Mouse (Mus musculus): ENCODE results near the gene Hnrnpab.
A peak's percentile ranks its signal among the peaks of the same experiment; 100 is the strongest.

The Hnrnpab gene

DNA sequence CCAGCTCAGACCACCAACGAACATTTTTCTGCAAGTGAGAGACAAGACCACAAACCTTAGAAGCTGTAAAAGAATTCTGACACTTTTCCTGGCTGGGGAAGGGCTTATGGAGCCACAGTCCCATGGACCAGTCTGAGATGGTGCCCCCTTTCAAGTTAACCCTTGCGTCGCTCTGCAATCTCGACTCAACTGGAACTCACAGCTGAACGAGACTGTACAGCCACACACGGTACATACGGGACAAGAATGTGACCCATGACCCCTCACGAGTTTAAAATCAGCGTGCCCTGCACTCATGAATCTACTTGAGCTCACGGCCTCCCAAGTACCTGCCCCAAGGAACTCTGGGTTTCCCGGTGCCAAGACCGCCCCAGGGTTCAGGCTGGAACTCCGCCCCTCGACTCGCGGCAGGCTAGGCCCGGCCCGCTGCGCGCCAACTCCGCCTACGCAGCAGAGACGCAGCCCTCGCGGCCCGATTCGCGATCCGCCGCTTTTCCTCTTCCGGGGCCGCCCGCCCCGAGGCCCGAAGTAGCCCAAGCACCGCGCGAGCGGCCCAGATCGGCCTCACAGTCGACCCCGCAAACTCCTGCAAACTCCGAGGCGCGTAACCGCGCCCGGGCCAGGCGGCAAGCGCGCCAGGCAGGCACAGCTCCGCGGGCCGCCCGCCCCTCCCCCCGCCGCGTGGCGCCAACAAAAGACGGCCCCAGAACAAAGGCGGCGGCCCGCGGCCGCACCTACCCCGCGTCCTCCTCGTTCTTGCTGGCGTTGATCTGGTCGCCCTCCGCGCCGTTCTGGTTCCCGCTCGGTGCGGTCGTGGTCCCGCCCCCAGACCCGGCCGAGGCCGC, 823 bp downstream of the Hnrnpab start:
- peak; percentile 80 for DNase-seq (ENCODE audit: low read depth, low spot score)

DNA sequence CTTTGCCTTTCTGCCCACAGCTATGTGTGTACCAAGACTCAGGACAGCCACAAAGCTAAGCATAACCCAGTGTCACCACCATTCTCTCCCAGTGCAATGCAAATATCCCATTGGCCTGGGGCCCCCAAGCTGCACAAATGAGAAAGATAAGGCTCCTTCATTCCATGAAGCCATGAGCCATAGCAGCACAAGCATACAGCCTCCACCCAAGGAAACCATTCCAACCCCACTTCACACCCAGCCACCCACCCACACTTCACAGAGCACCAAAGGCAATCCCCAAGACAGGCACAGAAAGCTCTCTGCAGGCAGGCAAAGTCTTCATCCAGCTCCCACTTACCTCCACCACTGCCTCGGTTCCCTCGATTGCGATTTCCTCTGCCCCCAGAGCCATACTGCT, 4.4 kb downstream of the Hnrnpab start:
- DNase-seq (ENCODE audit: low read depth, low spot score), result no peak

DNA sequence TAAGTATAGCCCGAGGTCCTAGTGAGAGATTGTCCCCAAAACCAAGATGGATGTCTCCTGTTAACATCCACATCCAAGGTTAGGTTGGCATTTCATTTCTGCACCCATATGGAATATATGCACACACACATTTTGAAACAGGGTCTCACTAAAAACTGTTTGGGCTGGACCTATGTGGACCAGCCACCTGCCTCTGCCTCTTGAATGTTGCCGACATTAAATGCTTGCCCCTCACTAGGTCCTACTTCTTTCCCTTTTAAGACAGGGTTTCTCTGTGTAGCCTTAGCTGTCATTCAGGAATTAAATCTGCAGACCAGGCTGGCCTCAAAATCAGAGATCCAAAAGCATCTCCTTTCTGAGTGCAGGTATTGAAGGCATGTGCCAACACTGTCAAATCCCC, 9.1 kb downstream of the Hnrnpab start:
- no peak for DNase-seq (ENCODE audit: low read depth, low spot score)

DNA sequence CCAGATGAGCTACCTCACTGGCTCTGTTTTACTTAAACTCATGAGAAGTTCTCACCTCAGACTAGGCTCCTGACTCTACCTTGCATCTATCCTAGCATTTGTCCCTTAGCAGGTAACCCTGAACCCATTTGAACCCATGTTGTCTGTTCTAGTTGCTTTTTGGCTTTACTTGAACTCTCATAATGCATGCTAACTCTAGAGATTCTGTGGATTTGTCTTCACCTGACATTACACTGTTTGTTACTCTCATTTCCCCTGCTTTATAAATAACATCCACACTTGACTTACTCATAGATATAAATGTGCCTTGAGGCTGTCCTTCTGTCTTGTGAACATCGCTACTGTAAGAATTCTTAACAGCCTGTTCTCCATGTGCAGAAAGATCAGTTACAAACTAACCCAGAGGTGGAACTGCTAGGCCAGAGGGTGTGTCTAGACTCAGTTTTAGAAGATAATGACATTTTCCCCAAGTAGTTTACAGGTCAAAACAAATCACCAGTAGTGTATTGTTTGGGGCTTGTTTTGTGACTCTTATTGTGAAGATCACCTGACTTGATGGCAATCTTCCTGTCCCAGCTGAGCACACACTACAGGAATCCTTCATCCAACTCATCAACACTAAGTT, 11.1 kb downstream of the Hnrnpab start:
- DNase-seq (ENCODE audit: low read depth, low spot score), result no peak

DNA sequence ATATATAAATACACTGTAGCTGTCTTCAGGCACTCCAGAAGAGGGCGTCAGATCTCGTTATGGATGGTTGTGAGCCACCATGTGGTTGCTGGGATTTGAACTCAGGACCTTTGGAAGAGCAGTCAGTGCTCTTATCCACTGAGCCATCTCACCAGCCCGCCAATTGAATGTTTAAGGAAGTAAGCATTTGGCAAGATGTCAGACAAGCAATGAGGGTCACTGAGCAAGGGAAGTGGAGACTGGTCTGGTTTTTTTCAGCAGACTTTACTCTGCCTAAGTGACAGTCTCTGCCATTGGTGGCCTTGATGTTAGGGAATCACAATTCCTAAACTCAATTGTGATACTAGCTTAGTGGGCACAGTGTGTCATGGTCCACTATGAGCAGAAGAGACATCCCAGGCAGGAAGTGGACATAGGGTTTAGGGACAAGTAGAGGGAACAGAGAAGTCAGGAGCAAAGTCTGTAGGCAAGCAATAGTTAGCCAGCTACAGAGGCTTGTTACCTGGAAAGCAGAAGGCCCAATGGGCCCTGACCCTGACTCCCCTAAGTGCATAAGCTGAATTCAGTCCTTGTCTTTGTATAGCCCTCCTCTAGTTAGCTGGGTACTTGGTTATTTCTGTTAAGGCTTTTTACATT, 11.8 kb downstream of the Hnrnpab start:
- DNase-seq (ENCODE audit: low read depth, low spot score), result no peak

DNA sequence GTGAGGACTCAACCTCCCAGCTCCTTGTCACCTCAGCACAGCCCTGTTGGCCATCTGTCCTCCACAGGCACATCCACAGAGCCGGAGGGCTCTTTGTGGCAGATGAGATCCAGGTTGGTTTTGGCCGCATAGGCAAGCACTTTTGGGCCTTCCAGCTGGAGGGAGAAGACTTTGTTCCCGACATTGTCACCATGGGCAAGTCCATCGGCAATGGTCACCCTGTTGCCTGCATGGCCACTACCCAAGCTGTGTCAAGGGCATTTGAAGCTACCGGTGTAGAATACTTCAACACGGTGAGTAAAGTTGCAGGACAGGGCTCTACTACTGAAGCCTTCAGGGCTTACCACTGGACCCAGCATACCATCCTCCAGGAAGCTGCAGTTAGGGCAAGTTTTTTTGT, 12.8 kb downstream of the Hnrnpab start:
- no peak for DNase-seq (ENCODE audit: low read depth, low spot score)

DNA sequence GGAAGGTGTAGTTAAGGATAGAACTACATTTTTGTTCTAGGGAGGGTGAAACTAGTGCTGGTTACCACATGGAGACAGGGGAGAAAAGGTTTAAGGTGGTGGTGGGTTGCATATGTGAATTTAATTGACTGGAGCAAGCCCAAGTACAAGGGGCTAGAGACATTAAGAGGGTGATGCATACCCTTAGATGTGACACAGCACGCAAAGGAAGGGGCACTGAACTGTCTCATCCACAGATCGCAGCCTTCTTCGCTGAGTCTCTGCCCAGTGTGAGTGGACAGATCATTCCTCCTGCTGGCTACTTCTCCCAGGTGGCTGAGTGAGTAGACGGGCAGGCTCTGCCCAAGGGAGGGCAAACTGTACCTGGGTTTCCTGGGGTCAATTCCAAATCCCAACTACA, 13.3 kb downstream of the Hnrnpab start:
- DNase-seq (ENCODE audit: low read depth, low spot score), result no peak

DNA sequence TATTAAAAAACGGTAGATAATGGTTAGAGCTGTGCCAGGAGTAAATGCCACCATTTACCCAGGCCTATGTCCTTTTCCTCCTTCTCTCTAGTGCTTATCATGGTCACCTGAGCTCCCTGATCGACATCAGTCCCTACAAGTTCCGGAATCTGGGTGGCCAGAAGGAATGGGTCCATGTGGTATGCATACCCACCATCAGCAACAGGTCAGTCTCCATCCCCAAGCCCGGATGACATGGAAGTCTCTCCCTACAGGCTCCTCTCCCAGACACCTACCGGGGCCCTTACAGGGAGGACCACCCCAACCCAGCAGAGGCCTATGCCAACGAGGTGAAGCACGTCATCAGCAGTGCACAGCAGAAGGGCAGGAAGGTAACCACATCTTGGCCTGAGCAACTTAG, 14.7 kb downstream of the Hnrnpab start:
- DNase-seq (ENCODE audit: low read depth, low spot score), result no peak

DNA sequence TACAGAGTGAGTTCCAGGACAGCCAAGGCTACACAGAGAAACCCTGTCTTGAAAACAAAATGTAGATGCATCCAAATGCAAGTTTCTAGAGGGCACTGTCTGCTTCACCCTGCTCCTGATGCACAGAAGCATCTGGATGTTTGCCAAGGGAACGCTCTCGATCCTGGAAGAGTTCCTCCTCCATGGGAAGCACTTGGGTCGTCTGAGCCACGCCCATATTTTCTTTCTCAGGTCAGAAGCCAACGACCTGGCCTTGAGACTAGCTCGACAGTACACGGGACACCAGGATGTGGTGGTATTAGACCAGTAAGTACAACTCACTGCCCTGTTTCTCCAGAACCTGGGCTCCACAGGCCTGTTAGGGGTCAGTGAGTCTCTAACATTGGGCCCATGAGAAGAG, 15.5 kb downstream of the Hnrnpab start:
- DNase-seq (ENCODE audit: low read depth, low spot score), result no peak

DNA sequence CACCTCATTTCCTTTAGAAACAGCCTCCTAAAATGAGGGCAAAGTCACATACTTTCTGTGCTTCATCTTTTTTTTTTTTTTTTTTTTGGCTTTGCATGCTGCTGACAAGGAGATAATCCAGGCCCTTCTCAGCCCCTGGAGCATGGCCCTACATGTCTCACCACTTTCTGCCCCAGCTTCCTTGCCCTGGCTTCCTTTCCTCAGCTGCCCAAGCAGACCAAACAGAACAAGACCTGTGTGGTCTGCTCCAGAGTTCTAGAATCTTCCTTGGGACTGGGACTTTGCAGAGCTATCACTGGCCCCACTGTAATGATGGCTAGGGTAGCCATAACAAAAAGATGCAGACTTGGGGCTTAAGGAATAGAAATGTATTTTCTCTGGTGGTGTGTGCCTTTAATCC, 16.6 kb downstream of the Hnrnpab start:
- DNase-seq (ENCODE audit: low read depth, low spot score), result no peak

DNA sequence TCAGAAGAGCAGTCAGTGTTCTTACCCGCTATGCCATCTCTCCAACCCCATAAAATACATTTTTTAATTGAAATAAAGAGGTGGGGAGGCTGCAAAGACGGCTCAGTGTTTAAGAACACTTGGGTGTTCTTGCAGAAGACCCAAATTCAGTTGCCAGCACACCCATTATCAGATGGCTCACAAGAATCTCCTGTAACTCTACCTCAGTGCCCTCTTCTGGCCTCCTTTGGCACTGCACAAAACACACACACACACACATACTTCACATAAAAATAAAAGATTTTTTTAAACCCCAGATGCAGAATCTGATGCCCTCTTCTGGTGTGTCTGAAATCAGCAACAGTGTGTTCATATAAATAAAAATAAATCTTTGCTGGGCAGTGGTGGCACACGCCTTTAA, 17.8 kb downstream of the Hnrnpab start:
- DNase-seq (ENCODE audit: low read depth, low spot score), result no peak

DNA sequence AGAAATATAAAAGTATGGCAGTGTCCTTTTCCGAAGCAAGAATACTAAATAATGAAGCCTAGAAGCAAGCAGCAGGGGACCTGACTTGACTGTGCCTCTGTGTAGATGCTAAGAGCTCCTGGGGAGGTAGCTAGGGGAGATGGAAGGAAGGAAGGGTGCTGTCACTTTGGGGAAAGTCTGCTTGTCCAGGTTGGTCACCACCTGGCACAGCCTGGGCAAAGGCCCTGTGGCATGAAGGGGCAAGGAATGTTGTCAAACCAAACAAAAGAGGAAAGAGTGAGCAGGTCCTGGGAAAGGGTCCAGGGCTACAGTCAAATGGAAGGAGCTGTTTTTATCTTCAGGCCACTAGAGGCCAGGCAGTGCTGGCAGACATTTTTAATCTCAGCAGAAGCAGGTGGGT, 19.6 kb downstream of the Hnrnpab start:
- DNase-seq (ENCODE audit: low read depth, low spot score), result no peak

DNA sequence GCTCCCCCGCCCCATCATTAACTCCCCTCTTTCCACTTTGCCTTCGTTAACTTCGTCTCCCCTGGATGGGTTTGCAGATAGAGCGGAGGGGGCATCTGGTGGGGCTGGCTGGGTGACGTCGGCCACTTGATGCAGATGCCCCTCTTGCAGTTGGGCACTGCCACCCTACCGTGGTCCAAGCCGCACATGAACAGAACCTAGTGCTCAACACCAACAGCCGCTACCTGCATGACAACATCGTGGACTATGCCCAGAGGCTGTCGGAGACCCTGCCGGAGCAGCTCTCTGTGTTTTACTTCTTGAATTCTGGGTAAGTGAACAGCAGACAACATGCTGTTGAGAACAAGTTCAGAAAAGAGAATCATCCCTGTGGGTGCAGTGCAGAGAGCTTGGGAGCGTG, 20.2 kb downstream of the Hnrnpab start:
- no peak for DNase-seq (ENCODE audit: low read depth, low spot score)

DNA sequence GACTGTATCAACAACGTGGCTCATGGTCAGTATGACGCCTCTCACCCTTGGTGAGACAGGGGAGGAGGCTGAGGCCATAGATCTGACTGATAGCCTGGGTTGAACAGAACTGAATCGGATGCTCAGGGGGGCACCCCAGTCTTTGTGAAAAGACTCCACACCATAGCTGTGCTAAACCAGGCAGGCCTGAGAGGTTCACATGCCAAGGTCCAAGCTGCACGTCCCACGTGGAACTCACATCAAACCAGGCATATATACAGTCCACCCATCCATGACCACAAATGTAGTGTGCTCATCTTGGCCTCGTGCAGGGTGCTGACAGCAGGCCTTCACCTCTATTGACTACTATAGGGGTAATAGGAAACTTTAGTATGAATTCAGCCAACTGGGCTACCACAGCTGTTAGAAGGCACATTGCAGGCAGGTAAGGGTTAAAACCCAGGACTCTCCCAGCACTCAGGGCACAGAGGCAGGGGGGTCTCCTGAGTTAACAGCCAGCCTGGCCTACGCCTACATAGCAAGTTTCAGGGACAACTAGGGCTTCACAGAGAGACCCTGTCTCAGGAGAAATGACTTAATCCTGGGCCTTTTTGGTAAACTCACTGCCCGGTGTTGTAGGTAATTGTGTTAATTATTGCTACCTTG, 20.9 kb downstream of the Hnrnpab start:
- DNase-seq (ENCODE audit: low read depth, low spot score), result no peak

DNA sequence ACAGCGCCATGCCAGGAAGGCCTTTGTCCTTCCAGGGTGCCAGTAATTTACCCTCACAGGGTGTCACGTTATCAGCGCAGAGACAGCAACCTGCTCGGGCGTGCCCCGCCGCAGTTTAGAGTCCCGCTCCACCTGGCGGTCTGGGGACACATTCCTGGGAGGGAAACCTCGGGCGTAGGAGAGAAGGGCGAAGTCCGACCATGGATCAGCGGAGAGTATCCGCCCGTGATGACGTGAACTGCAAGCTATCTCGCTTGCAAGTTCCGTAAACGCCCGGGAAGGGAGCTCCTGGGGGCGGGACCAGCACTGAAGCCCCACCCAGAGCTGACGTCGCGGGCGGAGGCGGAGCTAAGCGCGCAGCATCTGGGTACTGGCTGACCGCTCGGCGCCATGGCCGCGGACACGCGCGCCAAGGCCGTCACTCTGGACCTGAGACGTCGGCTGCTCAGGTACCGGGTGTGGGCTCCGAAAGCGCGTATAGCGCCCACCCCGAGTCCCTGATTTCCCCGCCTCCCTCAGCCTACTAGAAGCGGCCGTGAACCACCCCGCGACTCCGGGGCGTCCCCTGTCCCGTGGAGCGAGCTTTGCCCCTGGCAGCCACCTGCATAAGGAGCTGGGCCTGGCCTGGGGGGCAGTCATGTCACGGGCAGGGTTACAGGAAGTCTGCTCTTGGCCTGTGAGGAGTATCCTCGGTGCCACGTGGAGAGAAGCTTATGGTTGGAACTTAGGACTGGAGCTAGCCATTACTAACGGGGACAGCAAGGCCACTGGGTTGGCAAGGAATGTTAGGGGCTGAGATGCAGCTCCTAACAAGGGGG, 22.0 kb downstream of the Hnrnpab start, which contains the start of gene Phykpl:
TSS of gene Phykpl (plus strand) at position 327 of the 818 bp plus-strand sequence.
- peak; percentile 96 for DNase-seq (ENCODE audit: low read depth, low spot score)

DNA sequence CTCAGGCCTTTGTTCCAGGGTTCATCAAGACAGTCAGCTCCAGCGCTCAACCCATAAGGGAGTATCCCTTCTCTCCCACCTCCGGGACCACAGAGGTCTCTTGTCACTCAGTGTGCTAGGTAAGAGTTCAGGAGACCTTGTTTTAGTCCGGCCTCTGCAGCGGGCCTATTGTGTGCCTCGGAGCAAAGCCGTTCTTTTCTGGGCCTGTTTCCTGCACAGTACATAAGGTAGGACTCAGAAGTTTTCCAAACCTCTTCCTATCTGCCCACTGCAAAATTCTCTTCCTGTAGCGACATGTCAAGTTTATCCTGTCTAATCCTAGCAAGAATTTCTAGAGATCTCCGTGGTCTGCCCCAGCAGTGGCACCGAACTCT, 22.6 kb downstream of the Hnrnpab start:
- DNase-seq (ENCODE audit: low read depth, low spot score), result no peak

DNA sequence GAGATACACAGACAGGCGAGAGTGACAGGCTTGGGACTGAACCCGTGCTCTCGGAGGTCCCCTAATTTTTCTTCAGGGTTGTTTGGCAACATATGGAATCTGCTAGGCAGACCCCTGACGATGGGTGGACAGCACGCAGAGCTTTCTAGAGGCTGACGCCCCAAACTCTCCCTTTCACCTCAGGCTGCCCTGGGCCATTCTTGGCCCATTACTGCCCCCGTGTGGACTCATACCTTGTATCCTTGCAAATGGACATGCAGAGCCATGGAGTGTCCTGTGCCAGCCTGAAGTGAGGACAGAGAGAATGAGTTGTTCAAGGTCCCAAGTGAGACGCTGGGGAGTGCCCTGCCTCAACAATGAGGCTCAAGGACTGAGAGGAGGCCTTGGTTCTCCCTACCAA, 23.9 kb downstream of the Hnrnpab start:
- DNase-seq (ENCODE audit: low read depth, low spot score), result peak; percentile 48

DNA sequence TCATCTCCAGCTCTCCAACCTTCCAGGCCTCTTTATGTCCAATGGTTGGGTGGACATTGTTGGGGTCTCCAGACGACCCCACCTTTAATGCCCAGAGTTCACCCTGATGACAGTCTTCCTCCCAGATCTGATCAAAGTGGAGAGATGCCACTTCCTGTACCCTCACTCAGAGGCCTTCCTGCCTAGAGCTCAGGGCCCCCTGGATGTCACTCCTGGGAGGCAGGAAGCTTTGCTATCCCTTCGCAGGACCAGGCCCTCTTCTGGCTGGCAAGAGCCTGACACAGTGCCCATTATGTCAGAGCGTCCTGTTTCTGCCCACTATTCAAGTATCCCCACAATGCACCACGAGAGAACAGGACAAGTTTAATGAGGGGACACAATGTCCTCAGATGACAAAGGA, 27.6 kb downstream of the Hnrnpab start:
- DNase-seq (ENCODE audit: low read depth, low spot score), result no peak

DNA sequence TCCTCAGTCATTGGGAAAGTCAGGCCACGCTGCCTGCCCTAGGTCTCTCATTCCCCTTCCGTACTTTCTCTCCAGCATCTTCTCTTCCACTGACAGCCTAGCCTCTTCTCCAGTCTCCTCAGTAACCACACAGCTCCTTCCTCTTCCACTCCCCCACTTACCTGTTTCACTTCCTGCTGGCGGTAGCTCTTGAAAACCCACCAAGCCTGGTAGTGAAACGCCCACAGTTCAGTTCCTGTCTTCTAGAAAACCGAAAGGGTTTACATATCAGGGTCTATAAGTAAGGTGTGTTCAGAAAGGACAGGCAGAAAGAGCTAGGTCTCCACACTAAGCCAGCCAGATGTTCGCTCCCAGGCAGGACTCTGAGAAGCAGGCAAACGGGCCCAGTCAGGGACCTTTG, 29.1 kb downstream of the Hnrnpab start:
- no peak for DNase-seq (ENCODE audit: low read depth, low spot score)

DNA sequence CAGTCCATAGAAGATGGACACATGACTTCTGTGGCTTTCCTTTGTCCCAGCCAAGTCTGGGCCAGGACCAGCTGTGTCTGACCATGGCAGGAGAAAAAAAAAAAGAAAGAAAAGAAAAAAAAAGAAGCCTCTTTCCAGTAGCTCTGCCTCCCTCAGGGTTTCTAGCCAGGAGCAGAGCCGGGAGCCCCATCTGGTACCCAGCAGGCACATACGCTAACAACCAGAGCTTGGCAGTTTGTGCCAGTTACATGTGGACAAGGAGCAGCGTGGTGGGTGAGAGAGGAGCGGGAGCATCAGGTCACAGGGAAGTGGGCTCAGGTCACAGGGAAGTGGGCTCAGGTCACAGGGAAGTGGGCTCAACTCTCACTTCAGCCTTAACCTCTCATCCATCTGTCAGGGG, 30.2 kb downstream of the Hnrnpab start:
- no peak for DNase-seq (ENCODE audit: low read depth, low spot score)

DNA sequence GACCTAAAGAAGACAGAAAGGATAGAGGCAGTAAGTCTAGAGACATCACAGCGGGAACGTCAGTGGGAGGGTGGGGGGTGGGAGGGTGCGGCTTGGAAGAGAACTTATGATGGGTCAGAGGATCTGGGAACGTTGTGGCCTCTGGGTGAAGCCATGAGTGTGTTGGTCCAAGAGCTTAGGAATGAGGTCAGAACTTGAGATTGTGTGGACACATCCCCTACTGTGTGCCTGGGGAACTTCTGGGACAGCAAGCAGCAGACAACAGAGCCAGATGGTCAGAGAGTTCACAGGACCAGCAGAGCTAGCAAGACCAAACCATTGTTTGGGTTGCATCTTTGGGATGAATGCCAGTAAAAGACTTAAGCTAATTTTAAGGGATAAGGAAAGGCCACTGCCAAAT, 37.8 kb downstream of the Hnrnpab start:
- no peak for DNase-seq (ENCODE audit: low read depth, low spot score)

DNA sequence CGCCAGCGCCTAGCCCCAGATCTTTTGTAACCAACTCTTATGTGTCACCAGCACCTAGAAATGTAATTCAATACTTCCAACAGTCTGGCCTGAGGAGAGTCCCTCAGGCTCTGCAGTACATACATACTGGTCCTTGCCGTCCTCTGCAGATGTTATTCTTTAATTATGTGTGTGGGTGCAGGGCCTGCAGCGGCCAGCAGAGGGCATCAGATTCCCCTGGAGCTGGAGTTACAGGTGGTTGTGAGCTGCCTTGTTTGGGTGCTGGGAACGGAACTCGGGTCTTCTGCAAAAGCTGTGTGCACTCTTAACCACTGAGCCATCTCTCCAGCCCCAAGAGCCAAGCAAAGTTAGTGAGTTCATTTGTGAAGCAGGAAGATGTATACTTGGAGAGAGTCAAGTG, 40.7 kb downstream of the Hnrnpab start:
- DNase-seq (ENCODE audit: low read depth, low spot score), result no peak
